Mouse (Mus musculus): ENCODE data around the gene Sp3. TPM values are rescaled to one million over a fixed set of nuclear protein-coding genes. Genes with fewer than 3 reads are reported as not detected.
"Not testable (repeated sequence)": the region's sequence is repeated elsewhere in the genome, so short reads cannot be mapped to it uniquely, and the experiment has no call there.

Gene Sp3
- total RNA-seq (2021): 10 to 100 TPM; 44.9 to 56.5 TPM

- intact Hi-C loops (cut with DNase I): loop anchor here (10.0 kb wide), 1 partner anchor 74 kb away; no protein-coding TSS in a partner anchor
- peak; percentile 96 to 99 for DNase-seq (ENCODE audit: extremely low spot score in 1 of 2, low spot score in 2 of 2)
Observed at GRCm38 (mm10) chr2:72980337-72981074, at the start of gene Sp3. Sp3 (minus strand) TSS chr2:72980446.

GRCm38 (mm10) chr2:73029846-73030245, 49.6 kb upstream of the Sp3 start:
- intact Hi-C loops (cut with DNase I): no loop called here
- DNase-seq (ENCODE audit: extremely low spot score in 1 of 2, low spot score in 2 of 2): no peak

GRCm38 (mm10) chr2:73028019-73028418, 47.8 kb upstream of the Sp3 start:
- no peak for DNase-seq (ENCODE audit: extremely low spot score in 1 of 2, low spot score in 2 of 2)

GRCm38 (mm10) chr2:73027126-73027525, 46.9 kb upstream of the Sp3 start:
- intact Hi-C loops (cut with DNase I): no loop called here
- DNase-seq (ENCODE audit: extremely low spot score in 1 of 2, low spot score in 2 of 2): no peak

More at GRCm38 (mm10) chr2:73028019-73028418, 47.8 kb upstream of the Sp3 start:
- intact Hi-C loops (cut with DNase I): no loop called here

- intact Hi-C loops (cut with DNase I): no loop called here
- no peak for DNase-seq (ENCODE audit: extremely low spot score in 1 of 2, low spot score in 2 of 2)
Observed at GRCm38 (mm10) chr2:73023803-73024202, 43.6 kb upstream of the Sp3 start.

GRCm38 (mm10) chr2:73021046-73021445, 40.8 kb upstream of the Sp3 start:
- DNase-seq (ENCODE audit: extremely low spot score in 1 of 2, low spot score in 2 of 2): no peak
- intact Hi-C loops (cut with DNase I): no loop called here

GRCm38 (mm10) chr2:73019371-73020146, 39.3 kb upstream of the Sp3 start:
- DNase-seq (ENCODE audit: extremely low spot score in 1 of 2, low spot score in 2 of 2): peak; percentile 45 to 78
- intact Hi-C loops (cut with DNase I): no loop called here

- not testable (repeated sequence) for DNase-seq (ENCODE audit: extremely low spot score in 1 of 2, low spot score in 2 of 2)
Observed at GRCm38 (mm10) chr2:73014063-73014462, 33.8 kb upstream of the Sp3 start.

GRCm38 (mm10) chr2:73012636-73013035, 32.4 kb upstream of the Sp3 start:
- intact Hi-C loops (cut with DNase I): no loop called here
- peak in 1 of 2 experiments; percentile 90 for DNase-seq (ENCODE audit: extremely low spot score in 1 of 2, low spot score in 2 of 2)

More at GRCm38 (mm10) chr2:73014063-73014462, 33.8 kb upstream of the Sp3 start:
- intact Hi-C loops (cut with DNase I): not testable (repeated sequence)

GRCm38 (mm10) chr2:73007472-73007871, 27.2 kb upstream of the Sp3 start:
- intact Hi-C loops (cut with DNase I): no loop called here
- no peak for DNase-seq (ENCODE audit: extremely low spot score in 1 of 2, low spot score in 2 of 2)

GRCm38 (mm10) chr2:73005611-73006515, 25.6 kb upstream of the Sp3 start:
- no peak for DNase-seq (ENCODE audit: extremely low spot score in 1 of 2, low spot score in 2 of 2)

GRCm38 (mm10) chr2:73003751-73004717, 23.8 kb upstream of the Sp3 start:
- intact Hi-C loops (cut with DNase I): loop anchor here (5.0 kb wide), 1 partner anchor 38 kb away; no protein-coding TSS in a partner anchor
- DNase-seq (ENCODE audit: extremely low spot score in 1 of 2, low spot score in 2 of 2): peak; percentile 48 to 91

More at GRCm38 (mm10) chr2:73005611-73006515, 25.6 kb upstream of the Sp3 start:
- intact Hi-C loops (cut with DNase I): no loop called here

GRCm38 (mm10) chr2:73003049-73003448, 22.8 kb upstream of the Sp3 start:
- peak in 1 of 2 experiments; percentile 61 for DNase-seq (ENCODE audit: extremely low spot score in 1 of 2, low spot score in 2 of 2)
- intact Hi-C loops (cut with DNase I): loop anchor here (5.0 kb wide), 1 partner anchor 39 kb away; no protein-coding TSS in a partner anchor

GRCm38 (mm10) chr2:73002451-73002850, 22.2 kb upstream of the Sp3 start:
- DNase-seq (ENCODE audit: extremely low spot score in 1 of 2, low spot score in 2 of 2): no peak
- intact Hi-C loops (cut with DNase I): loop anchor here (5.0 kb wide), 1 partner anchor 40 kb away; no protein-coding TSS in a partner anchor

GRCm38 (mm10) chr2:73001994-73002393, 21.7 kb upstream of the Sp3 start:
- intact Hi-C loops (cut with DNase I): loop anchor here (5.0 kb wide), 1 partner anchor 40 kb away; no protein-coding TSS in a partner anchor
- DNase-seq (ENCODE audit: extremely low spot score in 1 of 2, low spot score in 2 of 2): no peak

GRCm38 (mm10) chr2:73000194-73000593, 19.9 kb upstream of the Sp3 start:
- DNase-seq (ENCODE audit: extremely low spot score in 1 of 2, low spot score in 2 of 2): no peak
- intact Hi-C loops (cut with DNase I): loop anchor here (5.0 kb wide), 1 partner anchor 42 kb away; no protein-coding TSS in a partner anchor

GRCm38 (mm10) chr2:72997586-72997985, 17.3 kb upstream of the Sp3 start:
- intact Hi-C loops (cut with DNase I): no loop called here
- no peak for DNase-seq (ENCODE audit: extremely low spot score in 1 of 2, low spot score in 2 of 2)

All from left cerebral cortex, postnatal 10 days (tissue).